Mouse (Mus musculus) limb, embryonic 15.5 days (tissue): ENCODE results near the gene 2300002M23Rik. TPM values are rescaled to one million over a fixed set of nuclear protein-coding genes. Genes with fewer than 3 reads are reported as not detected.
A peak's percentile ranks its signal among the peaks of the same experiment; 100 is the strongest.

Experiments
- ATAC-seq: fragments of 200-750 bp; cut with Nextera tagmentation; 2 replicates; pipeline ENCODE4 v1.8.0; 2017; ENCODE audit warnings: low read depth, moderate TSS enrichment; ENCODE audit not compliant: insufficient number of reproducible peaks, low FRiP score, low TSS enrichment
- H3K27ac ChIP-seq: fragments of 300-500 bp; sonication (generic); 2 replicates; pipeline ENCODE4 v1.5.1; 2015; ENCODE audit warnings: moderate library complexity, mild to moderate bottlenecking, inconsistent platforms
- H3K27me3 ChIP-seq: fragments of 300-500 bp; sonication (generic); 2 replicates; pipeline ENCODE4 v1.6.1; 2015; ENCODE audit warnings: inconsistent platforms
- H3K36me3 ChIP-seq: fragments of 300-500 bp; sonication (generic); 2 replicates; pipeline ENCODE4 v1.6.1; 2015; ENCODE audit warnings: inconsistent platforms
- H3K4me1 ChIP-seq: fragments of 300-500 bp; sonication (generic); 2 replicates; pipeline ENCODE4 v1.6.1; 2015; ENCODE audit warnings: inconsistent platforms
- H3K4me2 ChIP-seq: fragments of 300-500 bp; sonication (generic); 2 replicates; pipeline ENCODE4 v1.6.1; 2015; ENCODE audit warnings: mild to moderate bottlenecking, inconsistent platforms
- H3K4me3 ChIP-seq: fragments of 300-500 bp; sonication (generic); 2 replicates; pipeline ENCODE4 v1.5.1; 2015; ENCODE audit warnings: mild to moderate bottlenecking, inconsistent platforms
- H3K9ac ChIP-seq: fragments of 300-500 bp; sonication (generic); 2 replicates; pipeline ENCODE4 v1.6.1; 2015; ENCODE audit warnings: inconsistent platforms
- H3K9me3 ChIP-seq: fragments of 300-500 bp; sonication (generic); 2 replicates; pipeline ENCODE4 v1.6.1; 2016; ENCODE audit warnings: inconsistent platforms
- WGBS: fragments of 180-500 bp; shearing (Covaris S2); methylation state at CpG from one replicate; pipeline ENCODE4 v1.1.7; 2015; 5-methylcytosine and 5-hydroxymethylcytosine counted together
- polyA plus RNA-seq: library from polyadenylated mRNA; unstranded; fragments of >200 nt; fragmentation: Nextera tagmentation; extraction: Ambion mirVana; gene quantifications from 2 replicates; pipeline ENCODE4 v1.2.1, GENCODE M21; 2015

Gene 2300002M23Rik
- polyA plus RNA-seq: 5.6 and 6.0 TPM in 2 replicates

DNA sequence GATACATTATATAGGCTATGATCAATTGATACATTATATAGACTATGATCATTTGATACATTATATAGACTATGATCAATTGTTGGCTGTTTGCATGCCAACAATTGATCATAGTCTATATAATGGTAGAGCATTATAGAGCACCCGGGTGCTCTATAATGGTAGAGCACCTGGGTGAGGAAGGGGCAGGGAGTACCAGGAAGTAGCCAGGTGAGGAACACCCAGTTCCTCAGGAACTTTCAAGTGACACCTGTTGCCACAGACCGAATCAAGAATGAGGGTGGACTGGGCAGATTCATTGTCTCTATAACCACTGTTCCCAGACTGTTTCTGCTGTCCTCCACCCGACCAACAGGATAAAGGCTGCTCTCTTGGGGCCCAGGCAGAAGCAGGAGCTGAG lies at the start of gene 2300002M23Rik:
Gene 2300002M23Rik, plus strand, starts transcription at position 301 of the 400 bp plus-strand sequence.
- WGBS: 53% methylated on average over 3 of the region's 3 CpGs
- H3K4me2 ChIP-seq: no peak within 1 kb of the TSS
- H3K9ac ChIP-seq: no peak within 1 kb of the TSS
- peaks cover 23% of the 10 kb centered on the region for H3K27me3 ChIP-seq
- no peaks in the 10 kb centered on the region for H3K36me3 ChIP-seq
- H3K9me3 ChIP-seq: no peaks in the 10 kb centered on the region
- H3K4me3 ChIP-seq: no peak within 1 kb of the TSS
- no peak for ATAC-seq
- H3K27ac ChIP-seq: no peak within 1 kb of the TSS
- H3K4me1 ChIP-seq: peaks cover 16% of the 10 kb centered on the region

DNA sequence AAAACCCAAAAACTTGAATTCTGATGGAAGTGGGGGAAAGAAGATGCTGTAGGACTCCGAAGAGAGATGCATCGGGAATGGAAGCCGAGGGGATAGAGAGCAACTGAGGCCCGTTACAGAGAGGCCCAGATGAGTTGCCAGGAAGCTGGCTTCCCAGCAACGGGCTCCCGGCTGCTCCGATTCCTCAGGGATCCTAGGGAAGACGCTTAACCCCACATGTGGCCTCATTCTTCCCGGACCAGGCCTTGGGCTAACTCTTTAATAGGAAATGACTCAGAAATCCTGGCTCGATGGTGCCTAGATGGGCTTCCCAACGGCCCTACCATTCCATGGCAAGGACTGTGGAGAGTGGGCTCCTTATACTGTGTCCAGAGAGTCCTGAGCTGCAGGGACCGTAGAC lies 49.7 kb upstream of the 2300002M23Rik start:
- Histone ChIP-seq H3K27ac (peak overlapping the region; percentile 70), H3K36me3 (peaks cover 28% of the 10 kb centered on the region), H3K4me1 (peaks cover 38% of the 10 kb centered on the region), H3K4me2 (peak overlapping the region; percentile 85), H3K9ac (peak overlapping the region; percentile 55; the same call in 1 of the 2 replicates), H3K9me3 (no peaks in the 10 kb centered on the region), H3K27me3 (no peaks in the 10 kb centered on the region), H3K4me3 (peak overlapping the region; percentile 65)
- no peak for ATAC-seq
- 3% methylated on average over 12 of the region's 12 CpGs for WGBS

DNA sequence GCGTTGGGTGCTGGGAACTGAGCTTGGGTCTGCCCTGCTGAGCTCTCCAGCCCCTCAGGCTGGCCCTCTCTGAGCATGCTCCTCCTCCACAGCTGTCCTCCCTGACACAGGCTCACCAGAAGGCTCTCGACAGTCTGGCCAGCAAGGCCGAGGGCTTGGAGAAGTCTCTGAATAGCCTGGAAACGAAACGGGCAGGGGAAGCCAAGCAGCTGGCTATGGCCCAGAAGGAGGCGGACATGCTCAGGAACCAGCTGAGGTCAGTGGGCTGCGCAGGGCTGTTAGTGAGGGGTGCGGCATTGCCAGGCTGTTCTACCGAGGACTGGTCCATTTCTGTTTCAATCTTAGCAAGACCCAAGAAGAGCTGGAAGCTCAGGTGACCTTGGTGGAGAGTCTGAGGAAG lies 42.9 kb upstream of the 2300002M23Rik start:
- Histone ChIP-seq H3K36me3 (peaks cover 76% of the 10 kb centered on the region), H3K4me3 (no peak overlapping the region), H3K9ac (no peak overlapping the region), H3K27ac (no peak overlapping the region), H3K4me2 (no peak overlapping the region), H3K9me3 (no peaks in the 10 kb centered on the region), H3K4me1 (no peaks in the 10 kb centered on the region), H3K27me3 (no peaks in the 10 kb centered on the region)
- 82% methylated on average over 9 of the region's 9 CpGs for WGBS
- no peak for ATAC-seq

DNA sequence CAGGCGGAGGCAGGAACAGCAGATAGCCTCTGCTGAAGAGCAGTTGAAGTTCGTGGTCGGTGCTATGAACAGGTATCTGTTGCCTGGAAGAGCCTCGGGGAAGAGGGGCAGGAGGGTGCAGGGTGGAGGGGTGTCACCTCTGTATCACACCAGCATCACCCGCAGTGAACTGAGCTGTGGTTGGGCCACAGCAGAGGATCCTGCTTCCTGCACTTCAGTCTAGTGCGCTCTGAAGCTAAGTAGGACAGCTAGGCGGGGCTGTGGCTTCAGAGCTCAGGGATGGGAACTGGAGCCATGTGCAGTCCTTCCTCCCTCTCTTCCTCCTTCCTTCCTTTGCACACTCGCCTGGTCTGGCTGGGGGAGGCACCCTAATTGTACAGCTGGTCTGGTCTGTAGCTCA lies 40.6 kb upstream of the 2300002M23Rik start:
- H3K9ac ChIP-seq: no peak overlapping the region
- no peak overlapping the region for H3K4me3 ChIP-seq
- H3K36me3 ChIP-seq: peaks cover 81% of the 10 kb centered on the region
- no peak overlapping the region for H3K27ac ChIP-seq
- no peaks in the 10 kb centered on the region for H3K27me3 ChIP-seq
- 78% methylated on average over 8 of the region's 8 CpGs for WGBS
- no peaks in the 10 kb centered on the region for H3K4me1 ChIP-seq
- no peak overlapping the region for H3K4me2 ChIP-seq
- no peaks in the 10 kb centered on the region for H3K9me3 ChIP-seq
- no peak for ATAC-seq

DNA sequence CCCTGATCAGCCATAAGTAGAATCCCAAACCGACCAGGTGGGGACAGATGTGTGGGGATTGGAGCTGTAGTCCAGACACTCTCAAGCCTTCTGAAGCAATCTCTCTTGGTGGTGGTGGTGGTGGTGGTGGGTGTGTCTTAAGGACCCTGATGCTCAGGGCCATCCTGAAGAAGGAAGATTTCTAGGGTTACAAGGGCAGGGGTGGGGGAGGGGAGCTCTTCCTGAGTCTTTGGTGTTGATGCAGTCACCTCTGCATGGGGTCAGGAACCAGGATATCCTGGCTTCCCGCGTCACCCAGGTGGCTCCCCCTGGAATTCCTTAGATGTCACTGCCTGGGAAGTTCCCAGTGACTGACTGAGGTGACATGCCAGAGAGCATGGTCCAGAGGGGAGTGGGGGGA lies 34.9 kb upstream of the 2300002M23Rik start:
- Histone ChIP-seq H3K9ac (no peak overlapping the region), H3K4me2 (no peak overlapping the region), H3K27me3 (no peaks in the 10 kb centered on the region), H3K4me3 (no peak overlapping the region), H3K9me3 (no peaks in the 10 kb centered on the region), H3K4me1 (peaks cover 10% of the 10 kb centered on the region), H3K27ac (no peak overlapping the region), H3K36me3 (peaks cover 31% of the 10 kb centered on the region)
- WGBS: 4% methylated on average over 3 of the region's 3 CpGs
- no peak for ATAC-seq

DNA sequence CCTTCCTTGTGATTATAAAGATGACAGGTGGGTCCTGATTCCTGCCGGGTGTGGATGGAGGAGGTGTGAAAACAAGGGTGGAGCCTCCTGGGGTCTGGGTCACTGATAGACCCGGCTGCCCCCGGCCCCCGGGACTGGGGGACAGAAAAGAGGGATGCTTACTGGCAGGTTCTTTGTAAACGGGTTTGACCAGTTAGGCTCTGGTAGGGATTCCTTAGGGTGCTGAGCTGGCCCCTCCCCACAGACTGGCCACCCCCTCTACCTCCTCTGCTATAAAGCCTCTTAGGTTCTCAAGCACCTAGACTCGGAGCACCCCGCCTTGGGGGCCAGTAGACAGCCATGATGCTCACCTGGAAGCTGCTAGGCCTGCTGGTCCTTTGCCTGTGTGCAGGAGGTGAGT lies 34.3 kb upstream of the 2300002M23Rik start, which contains the start of gene Psors1c2:
Gene Psors1c2, plus strand, starts transcription at position 301 of the 400 bp plus-strand sequence.
- 18% methylated on average over 7 of the region's 7 CpGs for WGBS
- Histone ChIP-seq H3K27ac (no peak within 1 kb of the TSS), H3K4me2 (no peak within 1 kb of the TSS), H3K36me3 (peaks cover 29% of the 10 kb centered on the region), H3K4me1 (peaks cover 10% of the 10 kb centered on the region), H3K27me3 (no peaks in the 10 kb centered on the region), H3K9me3 (no peaks in the 10 kb centered on the region), H3K4me3 (no peak within 1 kb of the TSS), H3K9ac (no peak within 1 kb of the TSS)
- no peak for ATAC-seq

DNA sequence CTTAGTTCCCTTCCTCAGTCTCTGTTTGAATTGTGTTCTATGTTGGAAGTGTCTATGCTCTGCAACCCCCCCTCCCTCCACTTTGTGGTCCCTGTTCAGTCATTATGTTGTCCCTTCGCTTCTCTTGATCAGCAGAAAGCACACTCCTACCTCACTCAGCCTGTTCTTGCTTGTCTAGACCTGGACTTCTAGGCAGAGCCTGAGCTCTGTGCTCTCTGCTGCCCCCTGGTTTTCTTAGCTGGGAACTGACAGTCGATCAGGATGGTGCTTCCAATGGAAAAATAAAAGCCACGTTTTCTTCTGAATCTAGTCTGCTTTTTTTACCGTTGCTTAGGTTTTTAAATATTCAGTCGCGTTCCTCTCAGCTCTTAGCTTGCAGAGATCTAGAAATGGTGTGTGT lies 32.9 kb upstream of the 2300002M23Rik start:
- Histone ChIP-seq H3K4me2 (no peak overlapping the region), H3K27me3 (no peaks in the 10 kb centered on the region), H3K9ac (no peak overlapping the region), H3K4me1 (peaks cover 10% of the 10 kb centered on the region), H3K9me3 (no peaks in the 10 kb centered on the region), H3K4me3 (no peak overlapping the region), H3K36me3 (peaks cover 16% of the 10 kb centered on the region), H3K27ac (no peak overlapping the region)
- ATAC-seq: no peak
- 9% methylated on average over 6 of the region's 6 CpGs for WGBS

DNA sequence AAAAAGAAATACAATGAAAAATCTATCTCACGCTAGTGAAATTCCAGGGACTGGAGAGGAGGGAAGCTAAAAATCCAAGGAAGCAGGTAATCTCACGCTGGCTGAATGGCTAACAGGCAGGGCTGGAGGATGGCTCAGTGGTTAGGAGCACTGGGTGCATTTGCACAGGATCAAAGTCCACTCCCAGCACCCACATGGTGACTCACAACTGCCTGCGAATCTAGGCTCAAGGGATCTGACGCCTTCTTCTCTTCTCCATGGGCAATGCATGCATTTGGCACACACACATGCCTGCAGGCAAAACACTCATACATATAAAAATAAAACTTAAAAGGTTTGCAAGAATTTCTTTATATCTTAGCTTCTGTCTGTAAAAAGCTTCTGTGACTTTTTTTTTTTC lies 29.8 kb upstream of the 2300002M23Rik start:
- no peak for ATAC-seq
- Histone ChIP-seq H3K4me1 (peaks cover 10% of the 10 kb centered on the region), H3K27ac (no peak overlapping the region), H3K4me2 (no peak overlapping the region), H3K9ac (no peak overlapping the region), H3K9me3 (no peaks in the 10 kb centered on the region), H3K4me3 (no peak overlapping the region), H3K27me3 (no peaks in the 10 kb centered on the region), H3K36me3 (no peaks in the 10 kb centered on the region)
- WGBS: 57% methylated on average over 4 of the region's 4 CpGs

DNA sequence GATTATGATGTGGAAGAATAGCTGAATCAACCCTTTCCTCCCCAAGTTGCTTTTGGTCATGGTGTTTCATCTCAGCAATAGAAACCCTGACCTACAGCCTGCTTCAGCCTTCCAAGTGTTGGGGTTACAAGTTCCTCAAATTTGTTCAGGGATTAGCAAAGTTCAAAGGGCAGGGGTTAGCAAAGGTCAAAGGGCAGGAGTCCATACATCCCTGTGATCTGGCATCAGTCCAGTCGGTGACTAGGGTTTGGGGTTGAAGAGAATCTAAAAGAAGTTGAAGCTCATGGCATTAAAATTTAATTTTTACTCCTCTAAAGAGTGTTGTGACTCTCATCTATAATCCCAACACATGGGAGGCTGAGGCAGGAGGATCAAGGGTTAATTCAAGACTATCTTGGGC lies 28.8 kb upstream of the 2300002M23Rik start:
- Histone ChIP-seq H3K4me2 (no peak overlapping the region), H3K9ac (no peak overlapping the region), H3K27ac (no peak overlapping the region), H3K4me3 (no peak overlapping the region), H3K27me3 (no peaks in the 10 kb centered on the region), H3K9me3 (no peaks in the 10 kb centered on the region), H3K4me1 (0 out of 2 replicates have a peak, but pooled peaks cover 5% of the 10 kb centered on the region), H3K36me3 (no peaks in the 10 kb centered on the region)
- 71% methylated on average over 1 of the region's 1 CpGs for WGBS
- no peak for ATAC-seq

DNA sequence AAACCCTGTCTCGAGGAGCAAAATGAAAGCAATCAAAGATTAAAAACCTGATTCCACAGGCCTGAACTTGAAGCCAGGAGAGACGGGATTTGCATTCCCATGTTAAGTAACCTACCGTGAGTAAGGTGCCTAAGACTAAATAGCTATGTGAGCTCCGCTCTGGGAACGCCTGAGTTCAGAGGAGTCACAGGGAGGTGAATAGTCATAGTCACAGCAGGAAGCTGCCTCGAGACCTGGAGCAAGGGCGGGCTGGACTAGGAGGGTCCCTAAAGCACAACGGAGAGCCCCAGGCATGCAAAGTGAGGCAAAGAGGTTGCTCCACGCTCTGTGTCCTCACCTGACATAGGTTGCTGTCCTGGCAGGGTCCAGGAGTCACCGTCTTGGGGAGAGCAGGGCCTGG lies 27.7 kb upstream of the 2300002M23Rik start:
- no peak overlapping the region for H3K27ac ChIP-seq
- H3K9ac ChIP-seq: no peak overlapping the region
- 44% methylated on average over 10 of the region's 10 CpGs for WGBS
- ATAC-seq: no peak
- H3K4me3 ChIP-seq: no peak overlapping the region
- H3K36me3 ChIP-seq: no peaks in the 10 kb centered on the region
- H3K4me2 ChIP-seq: no peak overlapping the region
- no peaks in the 10 kb centered on the region for H3K9me3 ChIP-seq
- H3K4me1 ChIP-seq: no peaks in the 10 kb centered on the region
- H3K27me3 ChIP-seq: no peaks in the 10 kb centered on the region

DNA sequence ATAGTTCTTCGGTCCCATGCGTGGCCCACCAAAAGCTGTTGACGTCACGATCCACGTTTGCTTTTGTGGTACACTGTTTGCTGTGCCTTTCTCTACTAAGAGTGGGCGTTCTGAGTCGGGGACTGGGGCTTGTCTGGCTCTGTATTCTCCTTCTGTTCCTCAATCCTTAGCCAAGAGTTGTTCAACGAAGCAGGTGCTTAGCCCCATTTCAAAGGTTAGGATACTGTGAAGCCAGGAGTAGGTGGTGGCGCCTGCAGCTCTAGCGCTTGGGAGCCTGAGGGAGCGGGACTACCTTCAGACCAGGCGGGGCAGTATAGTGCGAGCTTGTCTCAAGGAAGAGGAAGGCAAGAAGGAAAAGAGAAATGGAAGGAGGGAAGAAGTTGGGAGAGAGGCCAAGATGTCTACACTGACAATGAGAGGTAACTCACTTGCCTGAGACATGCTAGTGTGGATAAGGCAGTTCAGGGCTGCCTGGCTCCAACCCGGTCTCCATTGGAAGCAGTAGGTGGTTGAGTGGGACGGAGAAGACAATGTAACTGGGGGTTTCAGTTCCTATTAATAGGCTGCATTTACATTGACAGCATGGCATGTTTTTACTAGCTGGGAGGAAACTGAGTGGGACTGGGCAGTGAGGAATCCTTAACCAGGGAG lies 24.4 kb upstream of the 2300002M23Rik start:
- Histone ChIP-seq H3K4me1 (no peaks in the 10 kb centered on the region; the same call in 1 of the 2 replicates), H3K36me3 (no peaks in the 10 kb centered on the region), H3K9ac (no peak overlapping the region), H3K4me3 (no peak overlapping the region), H3K9me3 (no peaks in the 10 kb centered on the region), H3K4me2 (no peak overlapping the region), H3K27me3 (no peaks in the 10 kb centered on the region), H3K27ac (no peak overlapping the region)
- ATAC-seq: no peak
- 83% methylated on average over 15 of the region's 15 CpGs for WGBS

DNA sequence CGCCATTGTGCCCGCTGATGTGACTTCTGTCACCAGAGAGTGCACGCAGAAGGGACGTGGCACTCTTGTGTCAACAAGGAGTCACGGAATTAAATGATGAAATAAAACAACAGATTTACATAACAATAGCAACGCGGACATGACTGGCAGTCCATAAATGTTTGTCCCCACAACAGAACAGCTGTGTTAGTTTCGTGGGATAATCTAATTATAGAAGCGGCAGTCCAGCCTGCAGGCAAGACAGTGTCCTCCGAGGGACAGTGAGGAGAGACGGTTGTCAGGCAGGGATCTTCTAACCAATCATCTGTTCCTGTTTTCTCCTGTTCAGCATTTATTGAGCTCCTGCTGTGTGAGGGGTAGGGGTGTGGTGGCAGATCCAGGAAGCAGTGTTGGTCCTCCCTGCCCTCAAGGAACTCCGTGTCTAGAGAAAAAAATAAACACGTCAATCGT lies 23.8 kb upstream of the 2300002M23Rik start:
- H3K4me2 ChIP-seq: no peak overlapping the region
- 56% methylated on average over 14 of the region's 14 CpGs for WGBS
- no peak overlapping the region for H3K9ac ChIP-seq
- ATAC-seq: no peak
- H3K36me3 ChIP-seq: no peaks in the 10 kb centered on the region
- H3K4me3 ChIP-seq: no peak overlapping the region
- no peaks in the 10 kb centered on the region for H3K9me3 ChIP-seq
- no peaks in the 10 kb centered on the region for H3K27me3 ChIP-seq
- no peaks in the 10 kb centered on the region; the same call in 1 of the 2 replicates for H3K4me1 ChIP-seq
- H3K27ac ChIP-seq: no peak overlapping the region
